Mouse (Mus musculus) MEL (cell line): ENCODE data around the gene Lamtor5. TPM values are rescaled to one million over a fixed set of nuclear protein-coding genes. Genes with fewer than 3 reads are reported as not detected.

Source experiments
- DNase-seq: peaks from one replicate; pipeline ENCODE4 v3.0.0; 2011; ENCODE audit warnings: low read depth, low spot score
- H3K27ac ChIP-seq: 2 replicates; pipeline ENCODE4 v1.5.1; 2012; ENCODE audit warnings: low read depth, mild to moderate bottlenecking, control low read depth, low read length, moderate library complexity; ENCODE audit not compliant: control insufficient read depth
- H3K27me3 ChIP-seq, 2 experiments: fragments of 150-350 bp in 1 of 2; sonication (generic) in 1 of 2; 2 replicates each; pipeline ENCODE4 v1.6.1; 2012; ENCODE audit warnings: low read length in 2 of 2, mild to moderate bottlenecking in 2 of 2, improper control_type of control experiment in 1 of 2, moderate library complexity in 1 of 2; ENCODE audit not compliant: insufficient read depth in 2 of 2, control insufficient read depth in 1 of 2
- H3K36me3 ChIP-seq, 2 experiments: 2 replicates each; pipeline ENCODE4 v1.6.1; 2012 to 2014; ENCODE audit warnings: low read length in 2 of 2, improper control_type of control experiment in 1 of 2, inconsistent platforms in 1 of 2, mild to moderate bottlenecking in 1 of 2; ENCODE audit not compliant: insufficient read depth in 2 of 2, control insufficient read depth in 1 of 2
- H3K4me1 ChIP-seq, 2 experiments: fragments of 150-350 bp in 1 of 2; sonication (generic) in 1 of 2; 2 replicates each; pipeline ENCODE4 v1.6.1; 2012; ENCODE audit warnings: low read length in 2 of 2, improper control_type of control experiment in 1 of 2, mild to moderate bottlenecking in 1 of 2; ENCODE audit not compliant: insufficient read depth in 2 of 2, control insufficient read depth in 1 of 2
- H3K4me3 ChIP-seq, 2 experiments: fragments of 150-350 bp in 1 of 2; sonication (generic) in 1 of 2; 2 replicates each; pipeline ENCODE4 v1.5.1; 2012; ENCODE audit warnings: low read depth in 2 of 2, low read length in 2 of 2, mild to moderate bottlenecking in 2 of 2, moderate library complexity in 2 of 2, control low read depth in 1 of 2, improper control_type of control experiment in 1 of 2; ENCODE audit not compliant: control insufficient read depth in 1 of 2, insufficient read depth in 1 of 2
- H3K79me2 ChIP-seq: 2 replicates; pipeline ENCODE4 v1.6.1; 2012; ENCODE audit warnings: mild to moderate bottlenecking, low read length, moderate library complexity; ENCODE audit not compliant: control insufficient read depth, poor library complexity, insufficient read depth
- H3K9ac ChIP-seq: 2 replicates; pipeline ENCODE4 v1.6.1; 2012; ENCODE audit warnings: low read depth, mild to moderate bottlenecking, control low read depth, low read length, moderate library complexity; ENCODE audit not compliant: control insufficient read depth, poor library complexity, severe bottlenecking
- H3K9me3 ChIP-seq: fragments of 150-350 bp; sonication (generic); replicated peaks from 2 replicates; pipeline ENCODE4 v1.6.1; 2012; ENCODE audit warnings: mild to moderate bottlenecking, low read length, improper control_type of control experiment, moderate library complexity; ENCODE audit not compliant: insufficient read depth
- BHLHE40 ChIP-seq: IDR thresholded peaks from 2 replicates; pipeline ENCODE4 v1.6.1; 2012; ENCODE audit warnings: low read depth, mild to moderate bottlenecking, inconsistent platforms, low read length, improper control_type of control experiment, borderline replicate concordance
- CHD2 ChIP-seq: IDR thresholded peaks from 2 replicates; pipeline ENCODE4 v1.6.1; 2011; ENCODE audit warnings: low read length, improper control_type of control experiment
- CTCF ChIP-seq, 3 experiments: IDR thresholded peaks in 2 of 3; conservative IDR thresholded peaks in 1 of 3; 2 replicates each; pipeline ENCODE4 v1.5.1; 2011 to 2012; ENCODE audit warnings: low read length in 3 of 3, low read depth in 2 of 3, mild to moderate bottlenecking in 2 of 3, improper control_type of control experiment in 1 of 3, inconsistent platforms in 1 of 3, mixed read lengths in 1 of 3, moderate library complexity in 1 of 3; ENCODE audit not compliant: control insufficient read depth in 1 of 3, insufficient read depth in 1 of 3, poor library complexity in 1 of 3, severe bottlenecking in 1 of 3
- ELF1 ChIP-seq: IDR thresholded peaks from 2 replicates; pipeline ENCODE4 v1.6.1; 2014; ENCODE audit warnings: low read depth, mild to moderate bottlenecking, inconsistent platforms, low read length, improper control_type of control experiment, moderate library complexity
- EP300 ChIP-seq, 2 experiments: IDR thresholded peaks; 2 replicates each; pipeline ENCODE4 v1.6.1; 2011; ENCODE audit warnings: improper control_type of control experiment in 2 of 2, low read length in 2 of 2, low read depth in 1 of 2, mild to moderate bottlenecking in 1 of 2
- ETS1 ChIP-seq: IDR thresholded peaks from 2 replicates; pipeline ENCODE4 v1.6.1; 2012; ENCODE audit warnings: low read depth, mild to moderate bottlenecking, inconsistent platforms, low read length, improper control_type of control experiment, moderate library complexity
- GABPA ChIP-seq: IDR thresholded peaks from 2 replicates; pipeline ENCODE4 v1.6.1; 2012; ENCODE audit warnings: low read depth, mild to moderate bottlenecking, inconsistent platforms, low read length, improper control_type of control experiment, moderate library complexity
- GATA1 ChIP-seq: IDR thresholded peaks from 2 replicates; pipeline ENCODE4 v1.6.1; 2011; ENCODE audit warnings: low read depth, low read length, improper control_type of control experiment
- HCFC1 ChIP-seq: IDR thresholded peaks from 2 replicates; pipeline ENCODE4 v1.6.1; 2012; ENCODE audit warnings: low read depth, mild to moderate bottlenecking, inconsistent platforms, low read length, improper control_type of control experiment, moderate library complexity
- MAFK ChIP-seq: IDR thresholded peaks from 2 replicates; pipeline ENCODE4 v1.6.1; 2011; ENCODE audit warnings: low read depth, mild to moderate bottlenecking, low read length, improper control_type of control experiment, borderline replicate concordance
- MAX ChIP-seq: IDR thresholded peaks from 2 replicates; pipeline ENCODE4 v1.6.1; 2011; ENCODE audit warnings: low read length, improper control_type of control experiment
- MAZ ChIP-seq: IDR thresholded peaks from 2 replicates; pipeline ENCODE4 v1.6.1; 2012; ENCODE audit warnings: low read depth, mild to moderate bottlenecking, inconsistent platforms, low read length, improper control_type of control experiment
- MEF2A ChIP-seq: IDR thresholded peaks from 2 replicates; pipeline ENCODE4 v1.6.1; 2014; ENCODE audit warnings: low read depth, mild to moderate bottlenecking, inconsistent platforms, low read length, improper control_type of control experiment; ENCODE audit not compliant: poor library complexity, insufficient replicate concordance, severe bottlenecking; ENCODE audit errors: extremely low read depth
- MXI1 ChIP-seq: IDR thresholded peaks from 2 replicates; pipeline ENCODE4 v1.6.1; 2011; ENCODE audit warnings: mild to moderate bottlenecking, low read depth, low read length, improper control_type of control experiment
- MYB ChIP-seq: IDR thresholded peaks from 2 replicates; pipeline ENCODE4 v1.6.1; 2011; ENCODE audit warnings: mild to moderate bottlenecking, low read depth, low read length, improper control_type of control experiment
- POLR2A ChIP-seq, 2 experiments: IDR thresholded peaks; 2 replicates each; pipeline ENCODE4 v1.6.1; 2011 to 2012; ENCODE audit warnings: low read length in 2 of 2, mild to moderate bottlenecking in 2 of 2, control low read depth in 1 of 2, improper control_type of control experiment in 1 of 2, low read depth in 1 of 2, moderate library complexity in 1 of 2; ENCODE audit not compliant: control insufficient read depth in 1 of 2, insufficient read depth in 1 of 2, poor library complexity in 1 of 2
- POLR2AphosphoS2 ChIP-seq: IDR thresholded peaks from 2 replicates; pipeline ENCODE4 v1.6.1; 2011; ENCODE audit warnings: low read length, improper control_type of control experiment
- RAD21 ChIP-seq: IDR thresholded peaks from 2 replicates; pipeline ENCODE4 v1.6.1; 2011; ENCODE audit warnings: mild to moderate bottlenecking, low read depth, low read length, improper control_type of control experiment
- RCOR1 ChIP-seq: IDR thresholded peaks from 2 replicates; pipeline ENCODE4 v1.6.1; 2012; ENCODE audit warnings: low read depth, mild to moderate bottlenecking, inconsistent platforms, low read length, improper control_type of control experiment
- SIN3A ChIP-seq: IDR thresholded peaks from 2 replicates; pipeline ENCODE4 v1.6.1; 2012; ENCODE audit warnings: low read length, improper control_type of control experiment, inconsistent platforms
- SMC3 ChIP-seq: IDR thresholded peaks from 2 replicates; pipeline ENCODE4 v1.6.1; 2011; ENCODE audit warnings: low read depth, low read length, improper control_type of control experiment
- TCF12 ChIP-seq: IDR thresholded peaks from 2 replicates; pipeline ENCODE4 v1.6.1; 2014; ENCODE audit warnings: low read depth, mild to moderate bottlenecking, inconsistent platforms, low read length, improper control_type of control experiment, moderate library complexity
- UBTF ChIP-seq: IDR thresholded peaks from 2 replicates; pipeline ENCODE4 v1.6.1; 2012; ENCODE audit warnings: low read depth, mild to moderate bottlenecking, inconsistent platforms, low read length, improper control_type of control experiment, moderate library complexity, borderline replicate concordance; ENCODE audit not compliant: insufficient read depth
- USF1 ChIP-seq: IDR thresholded peaks from 2 replicates; pipeline ENCODE4 v1.6.1; 2014; ENCODE audit warnings: low read depth, mild to moderate bottlenecking, inconsistent platforms, low read length, improper control_type of control experiment, moderate library complexity
- USF2 ChIP-seq, 2 experiments: IDR thresholded peaks; 2 replicates each; pipeline ENCODE4 v1.6.1; 2011 to 2012; ENCODE audit warnings: improper control_type of control experiment in 2 of 2, low read length in 2 of 2, borderline replicate concordance in 1 of 2, inconsistent platforms in 1 of 2, low read depth in 1 of 2, mild to moderate bottlenecking in 1 of 2; ENCODE audit not compliant: insufficient read depth in 1 of 2
- ZKSCAN1 ChIP-seq: IDR thresholded peaks from 2 replicates; pipeline ENCODE4 v1.6.1; 2012; ENCODE audit warnings: low read depth, mild to moderate bottlenecking, inconsistent platforms, low read length, improper control_type of control experiment, moderate library complexity
- ZNF384 ChIP-seq: IDR thresholded peaks from 2 replicates; pipeline ENCODE4 v1.6.1; 2012; ENCODE audit warnings: low read depth, mild to moderate bottlenecking, inconsistent platforms, low read length, improper control_type of control experiment
- polyA plus RNA-seq, 2 experiments: library from polyadenylated mRNA; stranded (reverse) in 1 of 2; unstranded in 1 of 2; fragments of >175 nt in 1 of 2; fragments of >200 nt in 1 of 2; gene quantifications; 2 replicates each; pipeline versions ENCODE4 v1.2.1 to v1.2.4; 2012; ENCODE audit warnings: low replicate concordance in 2 of 2, low read depth in 1 of 2; ENCODE audit not compliant: insufficient read length in 2 of 2, insufficient read depth in 1 of 2, missing spikeins in 1 of 2
- total RNA-seq: library from RNA; depleted of rRNA; stranded (reverse); fragments of 300-350 nt; gene quantifications from 2 replicates; pipeline ENCODE4 v1.2.3, GENCODE M21; 2012

Gene Lamtor5
- total and polyA plus RNA-seq, 3 experiments, result 104 to 170 (median 129) TPM

DNA sequence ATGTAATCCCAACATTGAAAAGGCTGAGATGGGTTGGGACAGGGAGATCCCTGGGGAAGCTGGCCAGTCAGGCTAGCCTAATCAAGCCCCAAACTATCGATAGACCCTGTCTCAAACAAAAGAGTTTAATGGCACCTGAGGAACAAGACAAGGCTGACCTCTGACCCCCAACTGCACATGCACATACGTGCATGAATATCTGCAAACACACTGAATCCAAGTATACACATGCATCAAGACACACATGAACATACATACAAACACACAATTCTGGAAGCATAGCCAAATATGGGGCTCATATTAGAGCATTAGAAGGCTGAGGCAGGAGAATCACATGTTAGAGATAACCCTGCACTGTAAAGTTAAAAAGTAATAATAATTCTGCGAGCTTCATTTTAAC is 2.0 kb upstream of the Lamtor5 start:
- H3K9me3 ChIP-seq, result no peaks in the 10 kb centered on the region
- no peak overlapping the region for H3K4me3 ChIP-seq
- TF ChIP-seq HCFC1 (no peak), ELF1 (no peak), ETS1 (no peak), ZNF384 (no peak), UBTF (no peak), MAFK (no peak), TCF12 (no peak), CTCF (IDR thresholded peaks at IDR 0.05 in 2 of 3, conservative IDR thresholded peaks at IDR 0.05 in 1 of 3; ENCODE audit: control insufficient read depth in 1 of 3, insufficient read depth in 1 of 3, low read depth in 2 of 3, low read length in 3 of 3, poor library complexity in 1 of 3, severe bottlenecking in 1 of 3) (no peak), RCOR1 (no peak), MXI1 (no peak), MAZ (no peak), USF2 (IDR thresholded peaks at IDR 0.05; ENCODE audit: borderline replicate concordance in 1 of 2, insufficient read depth in 1 of 2, low read depth in 1 of 2, low read length in 2 of 2) (no peak), BHLHE40 (no peak), ZKSCAN1 (no peak), SIN3A (no peak), USF1 (no peak), EP300 (IDR thresholded peaks at IDR 0.05; ENCODE audit: low read depth in 1 of 2, low read length in 2 of 2) (no peak), POLR2AphosphoS2 (no peak), MEF2A (no peak), GABPA (no peak)
- peaks cover 0 to 7% of the 10 kb centered on the region in 2 experiments; a peak in 2 of 4 replicates for H3K4me1 ChIP-seq
- no peaks in the 10 kb centered on the region for H3K27me3 ChIP-seq
- H3K36me3 ChIP-seq, result peaks cover 0 to 8% of the 10 kb centered on the region in 2 experiments; a peak in 2 of 4 replicates
- H3K79me2 ChIP-seq, result peaks cover 10% of the 10 kb centered on the region
- no peak for DNase-seq
- H3K27ac ChIP-seq, result no peak overlapping the region
- H3K9ac ChIP-seq, result no peak overlapping the region

DNA sequence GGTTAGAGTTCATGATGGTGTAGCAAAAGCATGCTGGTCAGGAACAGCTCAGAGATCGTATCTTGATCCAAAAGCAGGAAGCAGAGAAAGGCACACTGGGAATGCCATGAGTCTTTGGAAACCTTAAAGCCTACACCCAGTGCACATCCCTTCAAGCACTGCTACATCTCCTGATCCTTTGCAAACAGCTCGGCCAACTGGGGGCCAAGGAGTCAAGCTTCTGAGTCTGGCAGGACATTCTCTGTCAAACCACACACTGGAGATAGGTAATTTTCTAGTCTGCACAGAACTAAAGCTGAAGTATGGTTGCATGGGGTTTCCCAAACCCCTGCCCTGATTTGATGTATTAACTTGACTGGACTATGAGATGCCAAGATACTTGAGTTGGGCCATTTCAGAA is 7.5 kb downstream of the Lamtor5 start:
- H3K9ac ChIP-seq, result no peak overlapping the region
- no peaks in the 10 kb centered on the region for H3K9me3 ChIP-seq
- H3K4me3 ChIP-seq, result no peak overlapping the region
- TF ChIP-seq RCOR1 (no peak), MAX (no peak), EP300 (IDR thresholded peaks at IDR 0.05; ENCODE audit: low read depth in 1 of 2, low read length in 2 of 2) (no peak), MAZ (no peak), BHLHE40 (no peak), SMC3 (no peak), RAD21 (no peak), CHD2 (no peak), SIN3A (no peak), MYB (no peak), ZNF384 (no peak), POLR2A (IDR thresholded peaks at IDR 0.05; ENCODE audit: control insufficient read depth in 1 of 2, insufficient read depth in 1 of 2, low read depth in 1 of 2, low read length in 2 of 2, poor library complexity in 1 of 2) (no peak), ETS1 (no peak), GATA1 (no peak)
- TF ChIP-seq, all 39 proteins: peak for 0
- Histone ChIP-seq H3K36me3 (peaks cover 2% of the 10 kb centered on the region in 2 experiments; a peak in 3 of 4 replicates), H3K79me2 (no peaks in the 10 kb centered on the region), H3K27ac (no peak overlapping the region), H3K4me1 (peaks cover 0 to 3% of the 10 kb centered on the region in 2 experiments; a peak in 2 of 4 replicates), H3K27me3 (no peaks in the 10 kb centered on the region)
- DNase-seq, result no peak
